Mouse (Mus musculus) intestine, embryonic 15.5 days (tissue): ENCODE data around the gene Ptpn14. TPM values are rescaled to one million over a fixed set of nuclear protein-coding genes. Genes with fewer than 3 reads are reported as not detected.

Experiments
- ATAC-seq: fragments of 200-750 bp; cut with Nextera tagmentation; 2 replicates; pipeline ENCODE4 v1.8.0; 2017; ENCODE audit warnings: moderate TSS enrichment, moderate library complexity
- H3K27ac ChIP-seq: fragments of 300-500 bp; sonication (generic); 2 replicates; pipeline ENCODE4 v1.5.1; 2015; ENCODE audit warnings: mild to moderate bottlenecking, inconsistent platforms
- H3K27me3 ChIP-seq: fragments of 300-500 bp; sonication (generic); replicated peaks from 2 replicates; pipeline ENCODE4 v1.6.1; 2015; ENCODE audit warnings: inconsistent platforms
- H3K36me3 ChIP-seq: fragments of 300-500 bp; sonication (generic); 2 replicates; pipeline ENCODE4 v1.6.1; 2015; ENCODE audit warnings: inconsistent platforms
- H3K4me1 ChIP-seq: fragments of 300-500 bp; sonication (generic); replicated peaks from 2 replicates; pipeline ENCODE4 v1.6.1; 2015; ENCODE audit warnings: inconsistent platforms
- H3K4me2 ChIP-seq: fragments of 300-500 bp; sonication (generic); replicated peaks from 2 replicates; pipeline ENCODE4 v1.6.1; 2015; ENCODE audit warnings: mild to moderate bottlenecking, inconsistent platforms
- H3K4me3 ChIP-seq: fragments of 300-500 bp; sonication (generic); replicated peaks from 2 replicates; pipeline ENCODE4 v1.5.1; 2015; ENCODE audit warnings: inconsistent platforms
- H3K9ac ChIP-seq: fragments of 300-500 bp; sonication (generic); 2 replicates; pipeline ENCODE4 v1.6.1; 2015; ENCODE audit warnings: inconsistent platforms
- H3K9me3 ChIP-seq: fragments of 300-500 bp; sonication (generic); 2 replicates; pipeline ENCODE4 v1.6.1; 2016; ENCODE audit warnings: inconsistent platforms
- WGBS: fragments of 180-500 bp; shearing (Covaris S2); methylation state at CpG from one replicate; pipeline ENCODE4 v1.1.7; 2015; 5-methylcytosine and 5-hydroxymethylcytosine counted together
- polyA plus RNA-seq: library from polyadenylated mRNA; unstranded; fragments of >200 nt; fragmentation: Nextera tagmentation; extraction: Ambion mirVana; gene quantifications from 2 replicates; pipeline ENCODE4 v1.2.1, GENCODE M21; 2015

The Ptpn14 gene
- polyA plus RNA-seq, 1 experiment from 2014 or later, result 6.2 TPM

DNA sequence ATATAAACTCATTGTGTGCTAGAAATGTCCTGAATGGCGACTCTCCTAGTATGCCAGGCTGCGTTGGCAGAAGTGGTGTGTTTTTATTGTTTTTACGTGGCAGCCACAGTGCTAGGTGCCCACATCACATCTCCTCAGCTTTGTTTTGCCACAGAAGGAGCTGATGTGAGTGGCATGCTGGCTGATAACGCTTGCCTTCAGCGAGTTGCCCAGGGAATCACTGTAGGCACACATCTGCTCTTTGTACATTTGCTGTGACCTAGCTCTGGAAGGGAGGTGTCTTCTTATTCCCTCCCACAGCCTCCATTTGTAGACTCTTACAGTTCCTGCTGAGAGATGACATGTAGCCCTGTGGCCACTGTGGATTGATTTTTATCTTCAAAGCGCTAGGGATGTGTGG is 24.2 kb downstream of the Ptpn14 start:
- Histone ChIP-seq H3K4me2 (no peak overlapping the region), H3K36me3 (no peaks in the 10 kb centered on the region), H3K4me1 (peaks cover 25% of the 10 kb centered on the region), H3K9ac (no peak overlapping the region), H3K27ac (no peak overlapping the region), H3K4me3 (no peak overlapping the region), H3K9me3 (no peaks in the 10 kb centered on the region), H3K27me3 (no peaks in the 10 kb centered on the region)
- WGBS, result 83% methylated on average over 6 of the region's 6 CpGs
- ATAC-seq, result no peak

DNA sequence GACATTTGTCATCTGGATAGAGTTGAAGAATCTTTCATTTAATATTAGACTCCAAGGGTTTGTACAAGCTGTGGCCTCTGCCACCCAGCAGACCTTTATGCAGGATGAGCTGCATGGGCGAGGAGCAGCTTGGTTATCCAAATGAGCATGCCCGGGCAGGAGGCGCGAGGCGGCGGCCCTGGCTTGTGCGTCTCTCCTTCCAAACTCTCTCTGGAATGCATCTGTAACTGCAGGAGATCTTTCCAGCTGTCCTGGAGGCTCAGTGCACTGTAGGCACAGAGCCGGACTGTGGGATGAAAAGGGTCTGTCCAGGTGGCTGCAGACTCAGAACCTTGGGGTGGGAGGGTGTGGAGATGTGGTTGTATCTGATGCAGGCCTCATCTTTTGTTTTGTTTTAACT is 27.0 kb downstream of the Ptpn14 start:
- Histone ChIP-seq H3K4me2 (no peak overlapping the region), H3K27me3 (no peaks in the 10 kb centered on the region), H3K36me3 (no peaks in the 10 kb centered on the region), H3K4me3 (no peak overlapping the region), H3K9me3 (no peaks in the 10 kb centered on the region), H3K27ac (no peak overlapping the region), H3K9ac (no peak overlapping the region), H3K4me1 (peaks cover 24% of the 10 kb centered on the region)
- 58% methylated on average over 8 of the region's 8 CpGs for WGBS
- no peak for ATAC-seq

DNA sequence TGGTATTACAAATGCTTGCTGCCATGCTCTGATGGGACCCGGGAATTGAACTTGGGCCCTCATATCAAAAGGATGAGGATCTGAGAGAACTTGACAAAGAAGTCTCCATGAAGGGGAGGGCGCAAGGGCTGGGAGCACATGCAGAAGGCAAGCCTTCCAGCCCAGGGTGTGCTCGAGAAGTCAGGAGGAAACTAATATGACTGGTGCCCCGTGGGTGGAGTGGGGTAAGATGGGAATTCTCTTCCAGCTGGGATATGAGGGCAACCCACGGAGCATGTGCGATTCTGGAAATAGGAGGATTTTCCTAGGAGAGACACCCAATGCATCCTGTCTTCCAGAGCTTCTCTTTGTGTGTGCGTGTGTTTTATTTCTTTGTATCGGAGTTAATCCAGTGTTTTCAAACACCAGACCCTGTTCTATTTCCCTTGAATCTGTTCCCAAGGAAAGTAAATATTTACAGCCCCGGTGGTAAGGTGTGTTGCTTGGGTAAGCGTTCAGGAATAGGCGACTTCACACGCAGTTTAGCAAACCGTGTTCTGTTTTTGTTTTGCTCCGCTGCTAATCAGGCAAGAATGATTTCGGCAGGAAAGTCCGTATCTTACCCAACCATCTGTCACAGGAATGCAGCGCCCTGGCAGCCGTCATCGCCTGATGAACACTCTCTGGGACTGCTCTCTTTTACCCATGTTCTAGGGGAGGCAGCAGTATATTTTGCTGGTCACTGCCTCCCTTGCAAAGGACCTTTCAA is 28.4 kb downstream of the Ptpn14 start:
- H3K4me3 ChIP-seq, result no peak overlapping the region
- ATAC-seq, result peak; percentile 42; the same call in 1 of the 2 replicates
- no peaks in the 10 kb centered on the region for H3K9me3 ChIP-seq
- no peak overlapping the region for H3K9ac ChIP-seq
- H3K27ac ChIP-seq, result no peak overlapping the region
- H3K27me3 ChIP-seq, result no peaks in the 10 kb centered on the region
- peak overlapping the region; percentile 24; the same call in 1 of the 2 replicates for H3K4me2 ChIP-seq
- WGBS, result 34% methylated on average over 19 of the region's 19 CpGs
- H3K36me3 ChIP-seq, result no peaks in the 10 kb centered on the region
- peaks cover 22% of the 10 kb centered on the region for H3K4me1 ChIP-seq

DNA sequence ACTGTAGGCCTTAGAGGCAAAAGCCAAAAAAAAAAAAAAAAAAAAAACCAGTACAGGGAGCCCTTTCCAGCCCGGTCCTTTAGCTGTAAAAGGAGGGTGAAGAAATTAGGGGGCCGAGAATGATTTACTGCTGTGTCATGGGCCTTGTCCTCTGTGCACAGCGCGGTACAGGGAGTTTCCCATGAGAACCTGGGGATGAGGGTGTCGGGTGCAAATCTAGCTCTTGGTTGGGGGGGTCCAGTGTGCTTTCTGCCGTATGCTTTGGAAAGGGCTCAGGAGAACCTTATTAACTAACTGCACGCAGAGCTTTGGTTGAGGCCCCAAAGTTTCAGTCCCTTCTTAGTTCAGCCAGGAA is 29.0 kb downstream of the Ptpn14 start:
- no peaks in the 10 kb centered on the region for H3K36me3 ChIP-seq
- WGBS, result 38% methylated on average over 7 of the region's 7 CpGs
- H3K4me2 ChIP-seq, result peak overlapping the region; percentile 24; the same call in 1 of the 2 replicates
- no peak overlapping the region for H3K9ac ChIP-seq
- no peak overlapping the region for H3K27ac ChIP-seq
- ATAC-seq, result no peak
- H3K27me3 ChIP-seq, result no peaks in the 10 kb centered on the region
- H3K9me3 ChIP-seq, result no peaks in the 10 kb centered on the region
- peaks cover 24% of the 10 kb centered on the region for H3K4me1 ChIP-seq
- no peak overlapping the region for H3K4me3 ChIP-seq

DNA sequence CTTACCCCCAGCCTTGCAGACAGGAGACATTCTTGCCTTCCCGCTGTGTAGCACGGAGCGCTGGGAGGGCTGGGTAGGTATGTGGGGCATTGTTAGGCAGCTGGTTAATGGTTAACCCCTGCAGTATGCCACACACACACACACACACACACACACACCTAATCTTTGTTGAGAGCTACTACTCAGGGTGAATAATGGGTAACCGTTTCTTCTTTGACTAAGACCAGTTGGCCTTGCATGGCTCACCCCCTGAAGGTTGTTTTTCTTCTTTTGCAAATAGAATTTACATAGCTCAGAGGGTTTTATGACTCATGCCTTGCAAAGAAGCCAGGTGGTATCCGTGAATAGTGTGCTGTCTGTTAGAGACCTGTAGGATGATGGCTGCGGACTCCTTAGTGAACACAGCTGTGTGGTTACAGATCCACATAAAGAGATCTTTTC is 33.5 kb downstream of the Ptpn14 start:
- Histone ChIP-seq H3K36me3 (no peaks in the 10 kb centered on the region), H3K9me3 (no peaks in the 10 kb centered on the region), H3K27me3 (no peaks in the 10 kb centered on the region), H3K9ac (no peak overlapping the region), H3K4me3 (no peak overlapping the region), H3K4me2 (0 out of 2 replicates have a peak overlapping the region, but pooled peaks have one; percentile 0), H3K27ac (0 out of 2 replicates have a peak overlapping the region, but pooled peaks have one; percentile 39), H3K4me1 (peaks cover 30% of the 10 kb centered on the region)
- WGBS, result 12% methylated on average over 6 of the region's 6 CpGs
- ATAC-seq, result peak; percentile 93

DNA sequence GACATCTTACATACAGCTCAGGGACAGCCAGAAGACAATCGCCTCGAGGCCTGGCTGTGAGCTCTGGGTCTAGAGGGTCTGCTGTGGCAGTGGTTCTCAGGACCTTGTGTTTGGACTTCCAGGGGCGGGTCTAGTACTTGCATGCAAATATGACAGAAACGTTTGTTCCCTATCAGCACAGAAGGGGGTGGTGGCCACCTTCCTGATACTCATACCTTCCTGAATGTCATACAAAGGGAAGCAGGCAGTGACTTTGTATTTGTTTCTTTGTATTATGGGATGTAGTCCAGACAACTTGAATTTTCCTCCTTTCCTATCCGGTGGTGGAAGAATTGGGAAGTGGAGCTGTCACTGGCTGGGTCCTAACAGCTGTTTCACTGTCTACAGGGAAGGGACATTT is 36.2 kb downstream of the Ptpn14 start:
- ATAC-seq, result no peak
- WGBS, result 51% methylated on average over 5 of the region's 5 CpGs
- Histone ChIP-seq H3K27me3 (no peaks in the 10 kb centered on the region), H3K36me3 (no peaks in the 10 kb centered on the region), H3K4me1 (peaks cover 31% of the 10 kb centered on the region), H3K4me3 (no peak overlapping the region), H3K9me3 (no peaks in the 10 kb centered on the region), H3K4me2 (no peak overlapping the region), H3K9ac (no peak overlapping the region), H3K27ac (0 out of 2 replicates have a peak overlapping the region, but pooled peaks have one; percentile 15)

DNA sequence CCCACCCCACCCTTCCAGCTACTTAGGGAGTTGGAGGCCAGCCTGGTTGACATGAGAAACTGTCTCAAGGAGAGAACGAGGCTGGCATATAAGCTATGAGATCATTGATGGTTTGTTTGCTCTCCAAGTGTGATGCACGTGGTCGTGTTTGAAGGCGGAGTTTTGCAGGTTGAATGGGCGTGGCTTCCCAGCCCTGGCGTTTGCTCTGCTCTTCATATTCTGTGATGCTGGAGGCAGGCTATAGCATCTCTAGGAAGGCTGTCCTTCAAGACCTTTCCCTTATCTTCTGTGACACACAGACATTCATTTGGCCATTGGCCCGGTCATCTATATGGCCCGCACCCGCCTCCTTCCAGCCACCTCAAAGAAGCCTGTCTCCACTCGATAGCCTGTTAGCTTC is 39.1 kb downstream of the Ptpn14 start:
- Histone ChIP-seq H3K27ac (no peak overlapping the region), H3K27me3 (no peaks in the 10 kb centered on the region), H3K9ac (no peak overlapping the region), H3K4me3 (no peak overlapping the region), H3K4me2 (no peak overlapping the region), H3K36me3 (no peaks in the 10 kb centered on the region), H3K9me3 (no peaks in the 10 kb centered on the region), H3K4me1 (peaks cover 35% of the 10 kb centered on the region)
- 47% methylated on average over 10 of the region's 10 CpGs for WGBS
- ATAC-seq, result peak; percentile 24

DNA sequence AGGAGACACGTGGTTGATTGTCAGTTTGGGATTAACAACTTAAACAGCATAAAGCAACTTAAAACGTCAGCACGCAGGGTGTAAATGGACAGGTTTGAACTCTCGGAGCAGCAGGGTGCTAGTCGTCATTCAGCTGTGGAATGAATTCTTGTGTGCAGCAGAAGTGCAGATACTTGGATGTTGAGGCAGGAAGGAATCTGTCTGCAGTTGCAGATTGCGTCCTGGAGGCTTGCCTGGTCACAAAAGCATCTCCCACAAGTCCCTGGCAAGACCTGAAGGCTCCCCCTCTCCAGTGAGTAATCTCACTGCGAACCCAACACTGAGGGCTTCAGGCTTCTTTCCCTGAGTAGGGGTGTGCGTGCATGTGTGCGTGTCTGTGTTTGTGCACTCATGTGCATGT is 39.8 kb downstream of the Ptpn14 start:
- WGBS, result 65% methylated on average over 9 of the region's 9 CpGs
- Histone ChIP-seq H3K9ac (no peak overlapping the region), H3K9me3 (no peaks in the 10 kb centered on the region), H3K4me1 (peaks cover 33% of the 10 kb centered on the region), H3K4me2 (no peak overlapping the region), H3K36me3 (no peaks in the 10 kb centered on the region), H3K27ac (no peak overlapping the region), H3K27me3 (no peaks in the 10 kb centered on the region), H3K4me3 (no peak overlapping the region)
- no peak for ATAC-seq

DNA sequence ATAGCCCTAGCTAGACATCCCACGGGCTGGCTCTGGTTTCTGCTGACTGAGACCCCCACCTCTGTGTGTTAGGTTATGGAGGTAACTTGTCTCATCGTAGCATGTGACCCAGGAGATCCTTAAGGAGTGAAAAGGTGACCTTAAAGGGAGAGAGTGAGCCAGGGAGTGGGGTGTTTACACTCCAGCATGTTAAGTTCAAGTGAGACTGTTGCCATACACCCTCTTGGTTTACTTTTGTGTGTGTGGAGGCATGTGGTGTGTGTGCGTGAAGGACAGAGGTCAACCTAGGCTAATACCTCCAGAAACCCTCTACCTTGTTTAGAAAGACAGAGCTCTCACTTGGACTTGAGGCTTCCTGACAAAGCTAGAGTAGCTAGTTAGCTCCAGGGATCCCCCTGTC is 42.4 kb downstream of the Ptpn14 start:
- Histone ChIP-seq H3K9ac (no peak overlapping the region), H3K27me3 (no peaks in the 10 kb centered on the region), H3K9me3 (no peaks in the 10 kb centered on the region), H3K27ac (no peak overlapping the region), H3K4me2 (no peak overlapping the region), H3K36me3 (no peaks in the 10 kb centered on the region), H3K4me3 (no peak overlapping the region), H3K4me1 (peaks cover 30% of the 10 kb centered on the region)
- ATAC-seq, result no peak
- 76% methylated on average over 3 of the region's 3 CpGs for WGBS

DNA sequence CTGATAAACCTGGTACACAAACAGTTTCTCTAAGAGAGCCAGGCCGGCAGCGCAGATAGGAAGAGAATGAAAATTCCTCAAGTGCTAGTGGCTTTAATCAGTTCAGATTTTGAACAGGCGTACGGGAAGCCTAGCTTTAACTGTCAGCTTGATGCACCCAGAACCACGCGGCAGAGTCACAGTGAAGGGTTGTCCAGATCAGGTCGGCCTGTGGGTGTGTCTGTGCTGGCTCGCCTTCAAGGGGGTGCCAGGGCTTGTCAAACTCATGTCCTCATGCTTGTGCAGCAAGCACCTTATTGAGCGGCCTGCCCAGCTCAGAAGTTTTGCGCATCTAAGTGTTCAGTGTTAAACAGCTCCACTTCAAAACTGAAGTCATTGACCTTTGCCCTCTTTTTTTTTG is 44.6 kb downstream of the Ptpn14 start:
- no peaks in the 10 kb centered on the region for H3K36me3 ChIP-seq
- H3K9ac ChIP-seq, result no peak overlapping the region
- no peak overlapping the region for H3K4me2 ChIP-seq
- no peak overlapping the region for H3K27ac ChIP-seq
- no peaks in the 10 kb centered on the region for H3K27me3 ChIP-seq
- ATAC-seq, result no peak
- 70% methylated on average over 10 of the region's 10 CpGs for WGBS
- H3K9me3 ChIP-seq, result no peaks in the 10 kb centered on the region
- no peak overlapping the region for H3K4me3 ChIP-seq
- H3K4me1 ChIP-seq, result peaks cover 20% of the 10 kb centered on the region; the same call in 1 of the 2 replicates

DNA sequence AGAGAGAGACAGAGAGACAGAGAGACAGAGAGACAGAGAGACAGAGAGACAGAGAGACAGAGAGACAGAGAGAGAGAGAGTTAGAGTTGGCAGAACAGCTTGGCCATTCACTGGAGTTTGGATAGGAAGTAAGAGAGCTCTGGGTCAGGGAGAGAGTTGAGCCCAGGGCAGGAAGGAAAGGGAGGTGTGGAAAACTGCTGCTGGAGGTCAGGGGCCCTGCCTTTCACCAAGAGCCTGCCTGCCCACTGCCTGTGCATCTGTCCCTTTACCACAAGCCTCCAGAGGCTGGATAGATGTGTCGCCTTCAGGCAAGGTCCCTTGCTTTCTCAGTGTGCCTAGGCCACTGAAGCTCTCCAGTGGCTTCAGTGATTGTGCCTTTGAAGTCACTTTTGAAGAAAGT is 46.7 kb downstream of the Ptpn14 start:
- Histone ChIP-seq H3K9ac (no peak overlapping the region), H3K4me2 (no peak overlapping the region), H3K36me3 (no peaks in the 10 kb centered on the region), H3K27me3 (no peaks in the 10 kb centered on the region), H3K27ac (no peak overlapping the region), H3K4me3 (no peak overlapping the region), H3K4me1 (peaks cover 16% of the 10 kb centered on the region; the same call in 1 of the 2 replicates), H3K9me3 (no peaks in the 10 kb centered on the region)
- ATAC-seq, result no peak
- 84% methylated on average over 1 of the region's 1 CpGs for WGBS

DNA sequence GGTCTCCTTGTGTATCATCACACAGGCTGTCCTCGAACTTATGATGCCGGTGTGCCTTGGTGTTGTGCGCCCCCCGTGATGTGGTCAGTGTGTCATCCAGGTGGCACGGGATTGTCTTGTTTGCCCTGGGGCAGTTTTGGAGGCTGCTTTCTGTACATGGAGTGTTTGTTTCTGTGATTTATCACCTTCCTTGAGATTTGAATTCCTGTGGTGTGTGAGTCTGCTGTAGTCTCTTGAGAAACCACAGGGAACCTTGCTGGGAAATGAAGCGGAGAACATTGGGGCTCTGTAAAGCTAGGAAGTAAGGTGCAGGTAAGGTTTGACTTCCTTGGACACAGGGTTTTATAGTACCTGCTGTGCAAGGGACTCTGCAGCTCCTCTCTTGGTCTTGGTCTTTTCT is 49.1 kb downstream of the Ptpn14 start:
- Histone ChIP-seq H3K4me2 (no peak overlapping the region), H3K4me3 (no peak overlapping the region), H3K27ac (no peak overlapping the region), H3K36me3 (no peaks in the 10 kb centered on the region), H3K9me3 (no peaks in the 10 kb centered on the region), H3K27me3 (no peaks in the 10 kb centered on the region), H3K9ac (no peak overlapping the region), H3K4me1 (peaks cover 12% of the 10 kb centered on the region)
- no peak for ATAC-seq
- 70% methylated on average over 6 of the region's 6 CpGs for WGBS

DNA sequence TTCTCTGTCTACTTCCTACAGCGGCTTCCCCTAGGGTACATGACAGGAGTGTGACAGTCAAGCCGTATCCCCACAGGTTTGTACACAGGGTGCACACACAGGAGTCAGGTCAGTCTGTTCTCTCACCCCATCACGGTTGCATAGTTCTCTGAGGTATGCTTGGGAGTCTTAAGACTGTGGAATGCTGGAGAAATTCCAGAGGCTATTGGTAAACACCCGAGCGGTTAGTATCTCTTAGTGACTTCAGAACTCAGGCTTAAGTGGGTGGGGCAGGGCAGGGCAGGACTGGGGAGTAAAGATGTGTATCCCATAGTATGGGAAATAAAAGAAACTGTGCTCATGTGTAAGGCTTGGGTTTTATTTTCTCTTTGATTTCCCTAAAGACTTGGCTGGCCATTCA is 50.3 kb downstream of the Ptpn14 start:
- 0 out of 2 replicates have a peak overlapping the region, but pooled peaks have one; percentile 19 for H3K27ac ChIP-seq
- no peaks in the 10 kb centered on the region for H3K27me3 ChIP-seq
- H3K4me2 ChIP-seq, result 0 out of 2 replicates have a peak overlapping the region, but pooled peaks have one; percentile 4
- ATAC-seq, result peak; percentile 52
- 34% methylated on average over 5 of the region's 5 CpGs for WGBS
- H3K9me3 ChIP-seq, result no peaks in the 10 kb centered on the region
- peaks cover 11% of the 10 kb centered on the region for H3K4me1 ChIP-seq
- no peak overlapping the region for H3K4me3 ChIP-seq
- no peak overlapping the region for H3K9ac ChIP-seq
- no peaks in the 10 kb centered on the region for H3K36me3 ChIP-seq
